Mouse (Mus musculus): ENCODE data around the gene Syt8. TPM values are rescaled to one million over a fixed set of nuclear protein-coding genes. Genes with fewer than 3 reads are reported as not detected.

Syt8 gene
- total RNA-seq, 2 experiments from 2014 or later, result not detected

DNA sequence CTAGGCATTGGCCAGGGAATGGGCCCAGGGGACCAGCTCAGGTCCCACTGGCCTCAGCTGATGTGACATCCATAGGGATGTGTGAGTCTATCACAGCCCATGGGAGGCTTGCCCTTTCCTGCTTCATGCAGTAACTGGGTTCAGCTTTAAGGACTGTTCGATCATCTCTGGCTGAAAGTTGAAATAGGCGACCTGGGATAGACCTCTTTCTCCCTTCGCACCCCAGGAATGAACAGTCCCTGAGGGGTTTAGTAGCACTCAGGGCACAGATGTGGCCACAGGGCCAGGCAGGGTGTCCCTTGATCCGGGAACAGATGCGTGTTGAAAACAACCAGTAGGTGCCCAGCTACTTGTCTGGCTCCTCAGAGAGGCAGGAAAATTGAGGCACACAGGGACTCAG is 41.6 kb downstream of the Syt8 start:
- Histone ChIP-seq H3K4me3 (no peak overlapping the region), H3K27ac (no peak overlapping the region)
- no peak for DNase-seq (ENCODE audit: low spot score in 2 of 2)
- TF ChIP-seq CTCF (conservative IDR thresholded peaks at IDR 0.05), result no peak

- no peak for TF ChIP-seq CTCF (conservative IDR thresholded peaks at IDR 0.05)
- H3K27ac ChIP-seq, result no peak overlapping the region
- peak in 1 of 2 experiments; percentile 47 for DNase-seq (ENCODE audit: low spot score in 2 of 2)
Measured at GRCm38 (mm10) chr7:142476795-142477452, 42.3 kb downstream of the Syt8 start.

DNA sequence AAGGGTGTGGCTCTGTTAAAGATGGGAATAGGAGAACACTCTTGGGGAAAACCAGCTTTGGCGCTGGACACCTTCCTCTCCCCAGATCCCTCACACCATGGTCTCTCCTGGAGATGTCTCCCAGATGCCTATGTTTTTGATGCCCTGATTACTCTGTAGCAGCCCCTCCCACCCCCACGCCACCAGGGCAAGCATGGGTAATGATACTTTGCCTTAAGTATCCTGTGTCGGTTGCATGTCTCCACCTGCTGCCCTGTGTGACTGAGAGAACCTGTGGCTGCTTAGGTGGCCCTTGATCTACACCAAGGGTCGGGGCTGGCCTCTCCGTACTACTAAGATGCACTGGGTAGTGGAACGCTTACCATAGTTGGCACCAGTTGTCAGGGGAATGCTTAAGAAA is 43.4 kb downstream of the Syt8 start:
- no peak for DNase-seq (ENCODE audit: low spot score in 2 of 2)
- TF ChIP-seq CTCF (conservative IDR thresholded peaks at IDR 0.05), result no peak
- no peak overlapping the region for H3K4me3 ChIP-seq
- no peak overlapping the region for H3K27ac ChIP-seq

More at GRCm38 (mm10) chr7:142476795-142477452, 42.3 kb downstream of the Syt8 start:
- H3K4me3 ChIP-seq, result no peak overlapping the region

- DNase-seq (ENCODE audit: low spot score in 2 of 2), result no peak
- no peak for TF ChIP-seq CTCF (conservative IDR thresholded peaks at IDR 0.05)
- no peak overlapping the region for H3K27ac ChIP-seq
Measured at GRCm38 (mm10) chr7:142478574-142478973, 43.9 kb downstream of the Syt8 start.

GRCm38 (mm10) chr7:142479307-142479706 is 44.7 kb downstream of the Syt8 start:
- TF ChIP-seq CTCF (conservative IDR thresholded peaks at IDR 0.05), result no peak
- H3K4me3 ChIP-seq, result no peak overlapping the region
- no peak for DNase-seq (ENCODE audit: low spot score in 2 of 2)
- no peak overlapping the region for H3K27ac ChIP-seq

More at GRCm38 (mm10) chr7:142478574-142478973, 43.9 kb downstream of the Syt8 start:
- no peak overlapping the region for H3K4me3 ChIP-seq

DNA sequence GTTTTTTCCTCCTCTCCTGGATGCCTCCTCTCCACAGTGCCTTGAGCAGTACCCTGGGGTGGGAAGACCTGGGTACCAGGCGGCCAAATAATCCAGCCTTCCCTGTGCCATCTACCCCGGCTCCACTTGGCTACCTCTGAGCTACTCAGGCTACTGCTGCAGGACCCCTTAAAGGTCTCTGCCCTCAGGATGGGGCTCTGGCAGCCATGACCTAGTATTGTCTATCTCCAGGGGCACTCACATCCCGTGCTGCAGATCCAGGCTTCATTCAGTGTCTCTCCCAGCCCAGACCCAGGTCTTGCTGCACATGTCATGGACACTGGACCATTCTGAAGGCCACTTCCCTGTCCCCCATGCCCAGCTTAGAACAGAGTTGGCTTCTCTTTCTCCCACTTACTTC is 45.2 kb downstream of the Syt8 start:
- H3K4me3 ChIP-seq, result no peak overlapping the region
- DNase-seq (ENCODE audit: low spot score in 2 of 2), result no peak
- H3K27ac ChIP-seq, result no peak overlapping the region
- TF ChIP-seq CTCF (conservative IDR thresholded peaks at IDR 0.05), result no peak

- TF ChIP-seq CTCF (conservative IDR thresholded peaks at IDR 0.05), result no peak
- Histone ChIP-seq H3K4me3 (no peak overlapping the region), H3K27ac (no peak overlapping the region)
- DNase-seq (ENCODE audit: low spot score in 2 of 2), result no peak
Measured at GRCm38 (mm10) chr7:142480661-142481060, 46.0 kb downstream of the Syt8 start.

DNA sequence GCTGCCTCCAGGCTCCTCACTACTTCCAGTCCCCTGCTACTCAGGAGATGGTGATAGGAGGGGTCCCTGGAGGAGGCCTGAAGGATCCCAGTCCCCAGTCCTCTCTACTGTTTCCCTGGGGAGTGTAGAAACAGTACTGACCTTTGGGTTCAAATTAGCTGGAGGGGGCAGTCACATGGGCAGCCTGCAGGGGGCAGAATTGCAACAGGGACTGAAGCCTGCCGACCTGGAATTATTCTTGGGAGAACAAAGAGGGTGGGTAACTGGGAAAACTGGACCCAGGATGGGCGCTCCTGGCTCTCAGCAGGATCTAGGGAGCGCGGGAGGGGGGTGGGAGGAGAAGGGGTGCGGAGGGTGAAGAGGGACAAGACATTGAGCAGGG is 46.5 kb downstream of the Syt8 start:
- Histone ChIP-seq H3K27ac (0 out of 2 replicates have a peak overlapping the region, but pooled peaks have one; percentile 28), H3K4me3 (no peak overlapping the region)
- DNase-seq (ENCODE audit: low spot score in 2 of 2), result peak in 1 of 2 experiments; percentile 47
- TF ChIP-seq CTCF (conservative IDR thresholded peaks at IDR 0.05), result peak; percentile 79

- no peak for DNase-seq (ENCODE audit: low spot score in 2 of 2)
- no peak for TF ChIP-seq CTCF (conservative IDR thresholded peaks at IDR 0.05)
- 0 out of 2 replicates have a peak overlapping the region, but pooled peaks have one; percentile 28 for H3K27ac ChIP-seq
- H3K4me3 ChIP-seq, result peak overlapping the region; percentile 18
Measured at GRCm38 (mm10) chr7:142481568-142482255, 47.1 kb downstream of the Syt8 start.

DNA sequence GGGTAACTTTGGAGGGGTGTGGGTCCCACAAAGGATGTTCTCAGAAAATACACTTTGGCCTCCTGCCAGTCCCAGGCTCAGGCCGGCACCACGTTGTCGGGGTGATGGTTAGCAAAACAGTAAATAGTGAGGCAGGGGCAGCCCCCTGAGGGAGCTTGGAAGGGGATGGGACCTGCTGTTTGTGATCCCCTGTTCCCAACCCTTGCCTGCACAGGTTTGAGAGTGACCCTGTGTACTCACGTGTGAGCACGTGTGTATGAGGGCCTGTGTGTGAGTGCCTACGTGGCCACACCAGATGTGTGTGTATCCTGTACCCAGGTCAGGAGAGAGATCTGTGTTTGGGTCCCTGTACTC is 47.6 kb downstream of the Syt8 start:
- DNase-seq (ENCODE audit: low spot score in 2 of 2), result no peak
- TF ChIP-seq CTCF (conservative IDR thresholded peaks at IDR 0.05), result no peak
- Histone ChIP-seq H3K27ac (no peak overlapping the region), H3K4me3 (no peak overlapping the region)

DNA sequence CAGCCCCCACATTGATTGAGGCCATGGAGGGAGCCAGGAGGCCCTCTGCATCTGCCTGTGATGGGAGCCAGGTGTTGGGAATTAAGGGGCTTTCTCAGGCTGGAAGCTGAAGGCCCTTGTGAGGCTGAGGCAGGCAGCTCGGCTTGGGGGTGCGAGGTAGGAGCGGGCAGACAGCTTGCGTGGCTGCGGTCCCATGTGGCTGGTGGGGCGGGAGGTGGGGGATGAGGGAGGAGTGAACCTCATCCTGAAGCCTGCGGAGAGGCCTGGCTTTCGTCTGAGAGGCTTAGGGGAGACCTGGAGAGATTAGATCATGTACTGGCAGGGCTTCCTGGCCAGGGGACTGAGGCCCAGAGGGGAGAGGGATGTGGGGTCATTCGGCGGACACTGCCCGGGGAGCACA is 48.5 kb downstream of the Syt8 start:
- no peak overlapping the region for H3K27ac ChIP-seq

GRCm38 (mm10) chr7:142484780-142485179 is 50.1 kb downstream of the Syt8 start:
- DNase-seq (ENCODE audit: low spot score in 2 of 2), result no peak
- no peak for TF ChIP-seq CTCF (conservative IDR thresholded peaks at IDR 0.05)
- H3K4me3 ChIP-seq, result no peak overlapping the region
- no peak overlapping the region for H3K27ac ChIP-seq

More for the DNA sequence above, 48.5 kb downstream of the Syt8 start:
- H3K4me3 ChIP-seq, result no peak overlapping the region
- no peak for TF ChIP-seq CTCF (conservative IDR thresholded peaks at IDR 0.05)
- DNase-seq (ENCODE audit: low spot score in 2 of 2), result no peak

DNA sequence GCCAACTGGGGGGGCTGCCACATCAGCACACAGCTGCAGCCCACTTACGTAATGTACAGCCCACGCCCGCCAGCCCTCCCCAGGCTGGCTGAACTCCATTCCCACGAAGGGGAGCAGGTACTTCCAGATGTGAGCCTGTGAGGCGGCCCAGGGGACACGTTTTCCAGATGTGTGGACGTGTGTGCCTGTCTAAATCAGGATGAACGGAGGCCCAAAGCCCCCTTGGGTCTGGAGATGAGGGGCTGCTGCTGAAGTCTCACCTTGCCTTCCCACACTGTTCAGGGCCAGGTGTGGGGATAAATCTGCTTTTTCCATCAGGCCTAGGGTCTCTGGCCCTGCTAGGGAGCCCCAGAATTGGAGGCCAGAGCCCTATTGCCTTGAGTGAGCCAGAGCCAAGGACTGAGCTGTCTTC is 52.1 kb downstream of the Syt8 start:
- Histone ChIP-seq H3K27ac (no peak overlapping the region), H3K4me3 (no peak overlapping the region)
- DNase-seq (ENCODE audit: low spot score in 2 of 2), result no peak
- TF ChIP-seq CTCF (conservative IDR thresholded peaks at IDR 0.05), result no peak

DNA sequence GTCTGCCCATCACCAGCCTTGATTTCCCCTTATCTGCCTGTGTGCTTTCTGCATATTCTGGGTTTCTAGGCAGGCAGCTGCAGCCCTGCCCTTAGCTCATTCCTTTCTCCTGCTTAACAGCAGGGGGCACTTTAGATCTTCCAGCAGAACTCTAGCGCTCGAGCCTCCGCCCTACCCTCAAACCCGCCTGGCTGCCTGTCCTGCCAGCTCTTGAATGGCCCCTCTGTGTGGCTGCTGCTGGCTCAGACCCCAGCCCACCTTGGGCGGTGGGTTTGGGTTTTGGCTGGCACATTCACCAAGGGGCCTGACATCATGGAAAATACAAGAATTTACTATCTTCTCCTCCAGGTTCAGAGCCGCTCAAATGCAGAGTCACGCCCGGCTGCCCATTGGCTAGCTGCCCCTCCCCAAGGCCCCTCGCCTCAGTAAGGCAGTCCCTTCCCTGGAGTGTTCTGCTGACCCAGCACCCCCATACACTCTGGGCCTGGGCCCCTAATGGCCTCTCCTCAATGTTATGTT is 52.8 kb downstream of the Syt8 start:
- peak; percentile 86 for TF ChIP-seq CTCF (conservative IDR thresholded peaks at IDR 0.05)
- H3K27ac ChIP-seq, result no peak overlapping the region
- DNase-seq (ENCODE audit: low spot score in 2 of 2), result peak; percentile 42 to 48
- H3K4me3 ChIP-seq, result no peak overlapping the region

All from layer of hippocampus, adult 2 months (tissue).